Comparison of ENCODE assay signal across 17 mouse cellular contexts in the genomic region with DNA sequence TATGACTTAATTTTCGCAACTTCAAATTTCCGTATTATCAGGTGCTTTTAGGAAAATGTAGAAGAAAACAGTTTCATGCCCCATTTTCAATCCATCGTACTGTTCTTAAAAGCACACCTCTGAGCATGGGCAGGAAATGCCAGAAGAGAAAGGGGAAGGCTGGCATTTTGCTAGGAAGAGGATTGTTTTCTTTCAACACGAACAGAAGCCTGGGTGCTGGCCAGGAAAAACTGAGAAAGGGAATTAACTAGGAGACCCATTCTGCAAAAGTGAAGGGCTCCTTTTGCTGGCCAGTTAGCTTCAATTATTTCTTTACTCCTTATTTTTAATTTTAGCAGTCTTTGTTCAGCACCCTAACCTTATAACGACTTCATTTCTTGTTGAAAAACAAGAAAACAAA.
DNase-seq lines count a peak whose midpoint lies in the region; ATAC-seq lines count a peak whose summit lies in the region.
"Had no signal": no experiment of that assay in that cellular context is flagged by ENCODE, and none has a peak within 500 bp of the region (broad histone marks: within the 10 kb centered on the region; RNA-seq: fewer than 3 reads in every experiment).

No protein-coding gene starts in this region.

- H3K4me2 ChIP-seq in embryonic facial prominence, embryonic 14.5 days (ENCODE audit: low read depth, low read length) = no peak overlapping the region
- H3K4me2 ChIP-seq in heart, embryonic 13.5 days = no peak overlapping the region

- H3K9ac ChIP-seq in embryonic facial prominence, embryonic 14.5 days (ENCODE audit: low read depth, low read length) = no peak overlapping the region
- H3K9ac ChIP-seq in heart, embryonic 13.5 days = no peak overlapping the region

- intact Hi-C loops in heart, postnatal 25 days (cut with DNase I) = no loop called here

- ATAC-seq in embryonic facial prominence, embryonic 14.5 days (ENCODE audit: low read depth) = no peak
- no peak for ATAC-seq in heart, embryonic 13.5 days (ENCODE audit: extremely low read depth, insufficient number of reproducible peaks, low FRiP score, low TSS enrichment)
- ATAC-seq: CD4-positive, CD25-positive, alpha-beta regulatory T cell, adult 4 months; intestine, postnatal 0 days had no signal

- H3K27ac ChIP-seq in embryonic facial prominence, embryonic 14.5 days (replicated peaks; ENCODE audit: low read depth, low read length) = no peak overlapping the region
- H3K27ac ChIP-seq in embryonic facial prominence, embryonic 10.5 days (replicated peaks) = no peak overlapping the region
- peak overlapping the region; percentile 65 for H3K27ac ChIP-seq in heart, embryonic 13.5 days (replicated peaks)
- H3K27ac ChIP-seq: heart, adult 2 months; stomach, postnatal 0 days had no signal

- H3K4me1 ChIP-seq in embryonic facial prominence, embryonic 14.5 days (ENCODE audit: control insufficient read depth, insufficient read depth, low read length) = no peaks in the 10 kb centered on the region
- H3K4me1 ChIP-seq in embryonic facial prominence, embryonic 10.5 days = no peaks in the 10 kb centered on the region
- H3K4me1 ChIP-seq in heart, embryonic 13.5 days = peaks cover 10% of the 10 kb centered on the region

- H3K9me3 ChIP-seq in embryonic facial prominence, embryonic 14.5 days (ENCODE audit: control insufficient read depth, low read length) = no peaks in the 10 kb centered on the region
- H3K9me3 ChIP-seq in embryonic facial prominence, embryonic 10.5 days = no peaks in the 10 kb centered on the region
- 0 out of 2 replicates have a peak, but pooled peaks cover 6% of the 10 kb centered on the region for H3K9me3 ChIP-seq in heart, embryonic 13.5 days

- 68% methylated on average over 5 of the region's 5 CpGs for WGBS in embryonic facial prominence, embryonic 14.5 days
- WGBS in embryonic facial prominence, embryonic 10.5 days = 78% methylated on average over 5 of the region's 5 CpGs
- 68% methylated on average over 5 of the region's 5 CpGs for WGBS in heart, embryonic 13.5 days

- H3K36me3 ChIP-seq in embryonic facial prominence, embryonic 14.5 days (ENCODE audit: control insufficient read depth, insufficient read depth, low read length) = no peaks in the 10 kb centered on the region
- H3K36me3 ChIP-seq in embryonic facial prominence, embryonic 10.5 days (replicated peaks) = no peaks in the 10 kb centered on the region
- no peaks in the 10 kb centered on the region for H3K36me3 ChIP-seq in heart, embryonic 13.5 days

- no peaks in the 10 kb centered on the region for H3K27me3 ChIP-seq in embryonic facial prominence, embryonic 14.5 days (replicated peaks; ENCODE audit: control insufficient read depth, insufficient read depth, low read length)
- no peaks in the 10 kb centered on the region for H3K27me3 ChIP-seq in embryonic facial prominence, embryonic 10.5 days (replicated peaks; ENCODE audit: low read depth, poor library complexity, severe bottlenecking)
- H3K27me3 ChIP-seq in heart, embryonic 13.5 days (replicated peaks) = no peaks in the 10 kb centered on the region

- peak; percentile 26 for DNase-seq in embryonic facial prominence, embryonic 14.5 days (ENCODE audit: low spot score)
- no peak for DNase-seq in embryonic facial prominence, embryonic 10.5 days (ENCODE audit: low spot score)
- DNase-seq in heart, postnatal 25 days (ENCODE audit: low spot score) = no peak
- DNase-seq in lung, postnatal 10 days = peak; percentile 22
- DNase-seq in lung, postnatal 14 days = no peak
- DNase-seq in brain, adult 2 months (ENCODE audit: low read depth, low spot score) = peak; percentile 27
- DNase-seq in testis, postnatal 10 days (ENCODE audit: low spot score) = no peak
- DNase-seq: adrenal gland, adult 2 months; cerebellum, adult 18-20 months; gastrocnemius, postnatal 25 days; heart, adult 2 months; heart, postnatal 36 days; layer of hippocampus, postnatal 36 days had no signal

- H3K4me3 ChIP-seq in embryonic facial prominence, embryonic 14.5 days (ENCODE audit: low read depth, low read length) = no peak overlapping the region
- no peak overlapping the region for H3K4me3 ChIP-seq in embryonic facial prominence, embryonic 10.5 days
- no peak overlapping the region for H3K4me3 ChIP-seq in heart, embryonic 13.5 days
- H3K4me3 ChIP-seq: heart, adult 2 months had no signal

Comparison
In these comparisons a context has a peak if more than half of its experiments do, and no peak if none do; other contexts are left out.
1. DNase-seq: peak in embryonic facial prominence, embryonic 14.5 days (single experiment), lung, postnatal 10 days (single experiment) and brain, adult 2 months (single experiment); none in embryonic facial prominence, embryonic 10.5 days (single experiment), heart, postnatal 25 days (single experiment), lung, postnatal 14 days (single experiment) and testis, postnatal 10 days (single experiment).